Mouse (Mus musculus) lung, postnatal 0 days (tissue): ENCODE measurements around the gene Mtx1. TPM values are rescaled to one million over a fixed set of nuclear protein-coding genes. Genes with fewer than 3 reads are reported as not detected.

Experiments used
- ATAC-seq: fragments of 200-750 bp; cut with Nextera tagmentation; 2 replicates; pipeline ENCODE4 v1.8.0; 2017; ENCODE audit warnings: moderate library complexity
- DNase-seq: peaks from one replicate; pipeline ENCODE4 v3.0.0-alpha.2; 2016; ENCODE audit warnings: low spot score
- H3K27ac ChIP-seq: fragments of 300-500 bp; sonication (generic); 2 replicates; pipeline ENCODE4 v1.5.1; 2014; ENCODE audit warnings: antibody characterized with exemption, mild to moderate bottlenecking, low read length, mixed read lengths
- H3K27me3 ChIP-seq: fragments of 300-500 bp; sonication (generic); replicated peaks from 2 replicates; pipeline ENCODE4 v1.6.1; 2014; ENCODE audit warnings: low read length, mixed read lengths; ENCODE audit not compliant: insufficient read depth
- H3K36me3 ChIP-seq: fragments of 300-500 bp; sonication (generic); 2 replicates; pipeline ENCODE4 v1.6.1; 2014; ENCODE audit warnings: low read length, mixed read lengths; ENCODE audit not compliant: insufficient read depth
- H3K4me1 ChIP-seq: fragments of 300-500 bp; sonication (generic); 2 replicates; pipeline ENCODE4 v1.6.1; 2014; ENCODE audit warnings: antibody characterized with exemption, low read depth, low read length, mixed read lengths; ENCODE audit not compliant: insufficient read depth
- H3K4me2 ChIP-seq: fragments of 300-500 bp; sonication (generic); replicated peaks from 2 replicates; pipeline ENCODE4 v1.6.1; 2014; ENCODE audit warnings: low read depth, mild to moderate bottlenecking, low read length, moderate library complexity, mixed read lengths
- H3K4me3 ChIP-seq: fragments of 300-500 bp; sonication (generic); 2 replicates; pipeline ENCODE4 v1.5.1; 2014; ENCODE audit warnings: low read depth, low read length
- H3K9ac ChIP-seq: fragments of 300-500 bp; sonication (generic); replicated peaks from 2 replicates; pipeline ENCODE4 v1.6.1; 2014; ENCODE audit warnings: low read depth, mild to moderate bottlenecking
- H3K9me3 ChIP-seq: fragments of 300-500 bp; sonication (generic); 2 replicates; pipeline ENCODE4 v1.6.1; 2016; ENCODE audit warnings: low read length, mixed read lengths
- CTCF ChIP-seq: IDR thresholded peaks from 2 replicates; pipeline ENCODE4 v1.5.1; 2016; ENCODE audit warnings: antibody characterized with exemption, mild to moderate bottlenecking
- EP300 ChIP-seq: IDR thresholded peaks from 2 replicates; pipeline ENCODE4 v1.6.1; 2016; ENCODE audit warnings: antibody characterized with exemption, mild to moderate bottlenecking, control low read depth
- WGBS: fragments of 180-500 bp; shearing (Covaris S2); extraction: QIAGEN DNeasy Blood & Tissue Kit; methylation state at CpG from one replicate; pipeline ENCODE4 v1.1.7; 2014; 5-methylcytosine and 5-hydroxymethylcytosine counted together
- polyA plus RNA-seq: library from polyadenylated mRNA; unstranded; fragments of >200 nt; fragmentation: Nextera tagmentation; extraction: Ambion mirVana; gene quantifications from 2 replicates; pipeline ENCODE4 v1.2.1, GENCODE M21; 2015

Mtx1 gene
- polyA plus RNA-seq, 1 experiment from 2014 or later, result 116 TPM

DNA sequence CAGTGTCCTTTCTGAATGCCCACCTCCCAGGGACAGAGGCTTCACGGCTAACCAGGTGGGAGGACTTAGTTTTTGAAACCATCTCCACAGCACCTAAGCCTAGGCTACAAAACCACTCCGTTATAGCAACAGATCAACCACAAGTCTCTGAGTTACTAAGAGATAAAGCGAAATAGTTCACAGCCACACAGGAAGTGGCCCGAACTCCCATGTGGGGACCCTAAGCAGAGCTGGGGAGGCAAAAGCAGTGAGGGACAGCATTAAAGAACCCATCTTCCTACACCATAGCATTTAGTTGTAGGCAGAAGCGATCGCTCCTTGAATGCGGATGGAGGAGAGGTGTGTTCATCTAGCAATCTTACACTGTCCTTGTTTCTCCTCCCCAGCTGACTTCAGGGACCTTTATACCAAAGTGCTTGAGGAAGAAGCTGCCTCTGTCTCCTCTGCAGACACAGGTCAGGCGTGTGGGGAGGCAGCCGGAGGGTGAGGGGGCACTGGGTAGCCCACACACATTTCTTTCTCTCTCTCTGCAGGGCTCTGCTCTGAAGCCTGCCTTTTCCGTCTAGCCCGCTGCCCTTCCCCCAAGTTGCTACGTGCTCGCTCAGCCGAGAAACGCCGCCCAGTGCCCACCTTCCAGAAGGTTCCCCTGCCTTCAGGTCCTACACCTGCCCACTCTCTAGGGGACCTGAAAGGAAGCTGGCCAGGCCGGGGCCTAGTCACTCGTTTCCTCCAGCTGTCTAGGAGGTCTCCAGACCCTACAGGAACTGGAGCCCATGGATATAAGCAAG, 39.0 kb downstream of the Mtx1 start:
- Histone ChIP-seq H3K4me2 (no peak overlapping the region), H3K4me1 (peaks cover 4% of the 10 kb centered on the region; the same call in 1 of the 2 replicates), H3K27me3 (no peaks in the 10 kb centered on the region), H3K27ac (no peak overlapping the region), H3K36me3 (no peaks in the 10 kb centered on the region), H3K9me3 (no peaks in the 10 kb centered on the region), H3K4me3 (no peak overlapping the region), H3K9ac (no peak overlapping the region)
- TF ChIP-seq EP300 (no peak), CTCF (no peak)
- ATAC-seq, result no peak
- WGBS, result 81% methylated on average over 18 of the region's 18 CpGs
- no peak for DNase-seq

DNA sequence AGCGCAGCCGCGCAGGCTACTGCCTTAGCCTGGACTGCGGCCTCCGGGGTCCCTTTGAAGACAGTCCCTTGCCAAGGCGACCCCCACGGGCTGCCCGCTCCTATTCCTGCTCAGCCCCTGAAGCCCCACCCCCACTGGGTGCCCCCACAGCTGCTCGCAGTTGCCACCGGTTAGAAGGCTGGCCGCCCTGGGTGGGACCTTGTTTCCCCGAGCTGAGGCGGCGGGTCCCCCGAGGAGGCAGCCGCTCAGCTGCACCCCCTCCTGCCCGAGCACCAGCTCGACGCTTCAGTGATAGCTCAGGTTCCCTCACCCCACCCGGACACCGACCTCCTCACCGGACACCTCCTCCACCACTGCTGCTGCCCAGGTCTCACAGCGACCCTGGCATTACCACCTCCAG, 39.7 kb downstream of the Mtx1 start:
- Histone ChIP-seq H3K9me3 (no peaks in the 10 kb centered on the region), H3K27ac (no peak overlapping the region), H3K4me3 (no peak overlapping the region), H3K4me2 (no peak overlapping the region), H3K27me3 (no peaks in the 10 kb centered on the region), H3K9ac (no peak overlapping the region), H3K4me1 (peaks cover 4% of the 10 kb centered on the region; the same call in 1 of the 2 replicates), H3K36me3 (no peaks in the 10 kb centered on the region)
- WGBS, result 54% methylated on average over 23 of the region's 23 CpGs
- no peak for ATAC-seq
- TF ChIP-seq EP300 (no peak), CTCF (no peak)
- no peak for DNase-seq

DNA sequence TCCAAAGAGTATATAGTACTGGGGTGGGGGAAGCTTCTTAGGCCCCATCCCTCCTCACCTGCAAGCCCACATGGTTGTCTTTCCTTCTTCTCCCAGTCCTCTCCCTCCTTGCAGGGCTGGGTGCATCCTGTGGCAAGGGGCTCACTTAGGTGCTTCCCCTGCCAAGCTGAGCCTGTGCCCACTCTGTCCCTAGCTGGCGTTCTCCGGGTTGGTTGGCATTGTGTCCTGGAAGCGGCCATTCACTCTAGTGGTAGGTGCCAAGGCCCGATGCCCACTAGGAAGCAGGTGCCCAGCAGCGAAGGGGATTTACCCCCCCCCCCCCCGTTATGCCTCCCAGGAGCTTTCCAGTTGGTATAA, 43.0 kb downstream of the Mtx1 start:
- Histone ChIP-seq H3K4me1 (peaks cover 4% of the 10 kb centered on the region; the same call in 1 of the 2 replicates), H3K27ac (no peak overlapping the region), H3K36me3 (peaks cover 10% of the 10 kb centered on the region; the same call in 1 of the 2 replicates), H3K4me3 (no peak overlapping the region), H3K27me3 (no peaks in the 10 kb centered on the region), H3K4me2 (peak overlapping the region; percentile 89), H3K9ac (no peak overlapping the region), H3K9me3 (no peaks in the 10 kb centered on the region)
- WGBS, result 79% methylated on average over 5 of the region's 6 CpGs
- ATAC-seq, result no peak
- no peak for DNase-seq
- no peak for TF ChIP-seq EP300
- TF ChIP-seq CTCF, result no peak

DNA sequence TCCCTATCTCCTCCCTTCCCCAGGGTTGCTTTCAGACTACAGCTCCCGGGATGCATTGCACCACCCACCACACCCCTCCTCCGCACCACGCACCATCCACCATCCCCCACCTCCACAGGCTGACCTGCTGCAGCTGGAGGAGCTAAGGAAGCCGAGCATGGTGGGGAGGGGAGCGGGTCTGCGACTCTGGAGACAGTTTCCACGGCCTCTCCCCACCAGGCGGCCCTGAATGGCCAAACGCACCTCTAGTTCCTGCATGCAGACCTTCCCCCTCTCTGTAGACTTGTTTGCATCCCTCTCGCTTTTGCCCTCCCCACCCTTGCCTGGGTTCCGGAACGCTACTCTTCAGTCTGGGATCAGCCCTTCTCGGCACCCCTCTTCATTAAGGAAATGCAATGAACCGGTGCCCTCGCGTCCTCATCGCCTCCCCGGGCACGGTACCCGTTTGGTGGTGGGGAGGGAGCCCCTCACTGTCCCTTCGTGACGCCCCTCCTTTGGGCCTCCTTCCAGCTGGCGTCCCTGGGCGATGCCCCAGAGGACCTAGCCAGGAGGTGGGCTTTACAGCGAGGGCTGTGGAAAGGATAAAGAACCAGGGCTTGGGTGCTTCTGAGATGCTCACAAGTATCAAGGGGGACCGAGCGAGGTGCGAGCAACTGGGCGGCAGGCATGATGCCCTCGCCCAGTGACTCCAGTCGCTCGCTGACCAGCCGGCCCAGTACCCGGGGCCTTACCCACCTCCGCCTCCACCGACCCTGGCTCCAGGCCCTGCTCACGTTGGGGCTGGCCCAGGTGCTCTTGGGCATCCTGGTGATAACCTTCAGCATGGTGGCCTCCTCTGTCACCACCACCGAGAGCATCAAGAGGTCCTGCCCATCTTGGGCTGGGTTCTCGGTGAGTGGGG, 43.6 kb downstream of the Mtx1 start, which contains the start of gene Fam189b:
Fam189b (plus strand) TSS at position 86 of the 901 bp plus-strand sequence.
- Histone ChIP-seq H3K9ac (peak within 1 kb of the TSS; percentile 48; the same call in 1 of the 2 replicates), H3K9me3 (no peaks in the 10 kb centered on the region), H3K4me3 (peak within 1 kb of the TSS; percentile 50), H3K4me1 (peaks cover 4% of the 10 kb centered on the region; the same call in 1 of the 2 replicates), H3K27ac (no peak within 1 kb of the TSS), H3K4me2 (peak within 1 kb of the TSS; percentile 89), H3K27me3 (no peaks in the 10 kb centered on the region), H3K36me3 (peaks cover 10% of the 10 kb centered on the region; the same call in 1 of the 2 replicates)
- ATAC-seq (peak; percentile 96), DNase-seq (peak; percentile 89)
- TF ChIP-seq CTCF (peak; percentile 22; the same call in 1 of the 2 replicates), EP300 (no peak)
- 8% methylated on average over 39 of the region's 39 CpGs for WGBS

DNA sequence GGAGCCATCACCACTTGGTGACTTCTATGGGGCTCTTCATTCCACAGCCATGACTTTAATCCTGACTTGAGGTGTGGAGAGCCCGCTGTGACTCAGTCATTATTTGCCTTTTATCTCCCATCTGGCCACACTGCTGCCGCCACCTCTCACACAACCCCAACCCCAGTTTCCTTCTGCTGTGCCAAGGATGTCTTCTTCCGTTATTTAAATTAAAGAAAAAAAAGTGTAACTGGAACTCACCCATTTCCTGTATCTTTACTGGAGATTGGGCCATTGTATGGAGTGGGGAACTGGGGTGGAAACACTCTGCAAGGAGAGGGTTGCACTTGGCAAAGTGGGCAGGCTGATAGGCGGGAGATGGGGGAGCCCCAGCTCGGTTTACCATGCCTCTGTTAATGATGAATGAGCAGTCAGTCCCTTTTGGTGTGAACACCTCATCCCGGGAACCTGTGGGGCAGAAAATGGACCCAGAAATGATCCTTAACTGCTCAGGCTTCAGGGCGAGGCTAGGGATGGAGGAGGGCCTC, 44.3 kb downstream of the Mtx1 start:
- TF ChIP-seq CTCF (no peak), EP300 (no peak)
- WGBS, result 33% methylated on average over 7 of the region's 7 CpGs
- H3K9ac ChIP-seq, result no peak overlapping the region
- peak overlapping the region; percentile 50 for H3K4me3 ChIP-seq
- ATAC-seq (no peak), DNase-seq (no peak)
- no peaks in the 10 kb centered on the region for H3K9me3 ChIP-seq
- H3K27ac ChIP-seq, result no peak overlapping the region
- peak overlapping the region; percentile 89 for H3K4me2 ChIP-seq
- H3K27me3 ChIP-seq, result no peaks in the 10 kb centered on the region
- H3K4me1 ChIP-seq, result peaks cover 7% of the 10 kb centered on the region; the same call in 1 of the 2 replicates
- peaks cover 10% of the 10 kb centered on the region; the same call in 1 of the 2 replicates for H3K36me3 ChIP-seq
